Mouse (Mus musculus): Measurements from ENCODE around the gene Xlr3c. TPM values are rescaled to one million over a fixed set of nuclear protein-coding genes. Genes with fewer than 3 reads are reported as not detected.
A peak's percentile ranks its signal among the peaks of the same experiment; 100 is the strongest.
"Not testable (repeated sequence)": the region's sequence is repeated elsewhere in the genome, so short reads cannot be mapped to it uniquely, and the experiment has no call there.

Gene Xlr3c
- polyA plus RNA-seq, 1 experiment from 2014 or later: not detected

DNA sequence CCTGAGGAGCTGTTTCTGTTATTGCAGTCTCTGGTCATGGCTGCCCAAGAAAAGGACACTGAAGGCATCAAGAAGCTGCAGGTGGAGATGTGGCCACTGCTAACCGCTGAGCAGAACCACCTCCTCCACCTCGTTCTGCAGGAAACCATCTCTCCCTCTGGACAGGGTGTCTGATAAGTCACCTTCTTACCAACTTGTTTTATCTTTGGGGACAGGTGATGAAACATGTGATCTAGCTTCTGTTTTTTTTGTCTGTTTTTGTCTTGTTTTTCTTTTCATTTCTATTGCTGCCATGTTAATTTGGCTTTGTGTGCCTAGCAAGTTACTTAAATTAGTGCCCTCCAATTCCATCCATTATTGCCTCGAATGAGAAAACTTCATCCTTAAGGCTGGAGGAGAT lies 35.9 kb downstream of the Xlr3c start:
- H3K9ac ChIP-seq (ENCODE audit: low read length): peak overlapping the region; percentile 73; the same call in 1 of the 2 replicates
- TF ChIP-seq EP300 (optimal IDR thresholded peaks at IDR 0.05) (no peak), CTCF (IDR thresholded peaks at IDR 0.05; ENCODE audit: low read depth) (no peak)
- H3K9me3 ChIP-seq (ENCODE audit: control insufficient read depth, low read length): no peaks in the 10 kb centered on the region
- DNase-seq (ENCODE audit: low spot score) (no peak), ATAC-seq (ENCODE audit: low FRiP score, low TSS enrichment) (no peak)
- H3K4me2 ChIP-seq (replicated peaks; ENCODE audit: low read depth): peak overlapping the region; percentile 70
- H3K27me3 ChIP-seq (ENCODE audit: control insufficient read depth, insufficient read depth, low read length): no peaks in the 10 kb centered on the region
- H3K36me3 ChIP-seq (ENCODE audit: control insufficient read depth, insufficient read depth, low read length): no peaks in the 10 kb centered on the region
- no peaks in the 10 kb centered on the region for H3K4me1 ChIP-seq (replicated peaks; ENCODE audit: control insufficient read depth, insufficient read depth)
- H3K27ac ChIP-seq (replicated peaks): peak overlapping the region; percentile 94; the same call in 1 of the 2 replicates
- peak overlapping the region; percentile 61 for H3K4me3 ChIP-seq (ENCODE audit: low read depth, low read length)
- WGBS: 35% methylated on average over 3 of the region's 3 CpGs

- H3K9me3 ChIP-seq (ENCODE audit: control insufficient read depth, low read length): no peaks in the 10 kb centered on the region
- peak overlapping the region; percentile 94 for H3K27ac ChIP-seq (replicated peaks)
- peak overlapping the region; percentile 73 for H3K9ac ChIP-seq (ENCODE audit: low read length)
- no peaks in the 10 kb centered on the region for H3K36me3 ChIP-seq (ENCODE audit: control insufficient read depth, insufficient read depth, low read length)
- TF ChIP-seq EP300 (optimal IDR thresholded peaks at IDR 0.05): no peak
- TF ChIP-seq CTCF (IDR thresholded peaks at IDR 0.05; ENCODE audit: low read depth): peak; percentile 41; the same call in 1 of the 2 replicates
- H3K4me2 ChIP-seq (replicated peaks; ENCODE audit: low read depth): peak overlapping the region; percentile 70
- WGBS: 17% methylated on average over 30 of the region's 51 CpGs
- H3K4me1 ChIP-seq (replicated peaks; ENCODE audit: control insufficient read depth, insufficient read depth): no peaks in the 10 kb centered on the region
- peak overlapping the region; percentile 61 for H3K4me3 ChIP-seq (ENCODE audit: low read depth, low read length)
- DNase-seq (ENCODE audit: low spot score): peak; percentile 67
- ATAC-seq (ENCODE audit: low FRiP score, low TSS enrichment): peak; percentile 52
- no peaks in the 10 kb centered on the region for H3K27me3 ChIP-seq (ENCODE audit: control insufficient read depth, insufficient read depth, low read length)
These were observed 36.5 kb downstream of the Xlr3c start for GRCm38 (mm10) chrX:73228606-73229214.

- TF ChIP-seq CTCF (IDR thresholded peaks at IDR 0.05; ENCODE audit: low read depth) (no peak), EP300 (optimal IDR thresholded peaks at IDR 0.05) (no peak)
- H3K4me3 ChIP-seq (ENCODE audit: low read depth, low read length): peak within 1 kb of the TSS; percentile 61
- H3K36me3 ChIP-seq (ENCODE audit: control insufficient read depth, insufficient read depth, low read length): no peaks in the 10 kb centered on the region
- no peaks in the 10 kb centered on the region for H3K4me1 ChIP-seq (replicated peaks; ENCODE audit: control insufficient read depth, insufficient read depth)
- WGBS: 12% methylated on average over 39 of the region's 39 CpGs
- H3K9me3 ChIP-seq (ENCODE audit: control insufficient read depth, low read length): no peaks in the 10 kb centered on the region
- peak within 1 kb of the TSS; percentile 73 for H3K9ac ChIP-seq (ENCODE audit: low read length)
- H3K4me2 ChIP-seq (replicated peaks; ENCODE audit: low read depth): peak within 1 kb of the TSS; percentile 70
- H3K27ac ChIP-seq (replicated peaks): peak within 1 kb of the TSS; percentile 94
- peak; percentile 85 for DNase-seq (ENCODE audit: low spot score)
- peak; percentile 98 for ATAC-seq (ENCODE audit: low FRiP score, low TSS enrichment)
- H3K27me3 ChIP-seq (ENCODE audit: control insufficient read depth, insufficient read depth, low read length): no peaks in the 10 kb centered on the region
These were observed 37.1 kb downstream of the Xlr3c start, which contains the start of gene F8a for GRCm38 (mm10) chrX:73227914-73228605. TSS of gene F8a (plus strand) at chrX:73228291.

GRCm38 (mm10) chrX:73225365-73225764 lies 39.8 kb downstream of the Xlr3c start:
- no peak for TF ChIP-seq CTCF (IDR thresholded peaks at IDR 0.05; ENCODE audit: low read depth)
- H3K27ac ChIP-seq (replicated peaks): no peak overlapping the region
- H3K9me3 ChIP-seq (ENCODE audit: control insufficient read depth, low read length): no peaks in the 10 kb centered on the region
- H3K27me3 ChIP-seq (ENCODE audit: control insufficient read depth, insufficient read depth, low read length): no peaks in the 10 kb centered on the region
- DNase-seq (ENCODE audit: low spot score) (no peak), ATAC-seq (ENCODE audit: low FRiP score, low TSS enrichment) (no peak)
- no peak overlapping the region for H3K9ac ChIP-seq (ENCODE audit: low read length)
- H3K4me2 ChIP-seq (replicated peaks; ENCODE audit: low read depth): no peak overlapping the region
- H3K36me3 ChIP-seq (ENCODE audit: control insufficient read depth, insufficient read depth, low read length): no peaks in the 10 kb centered on the region
- H3K4me3 ChIP-seq (ENCODE audit: low read depth, low read length): no peak overlapping the region
- H3K4me1 ChIP-seq (replicated peaks; ENCODE audit: control insufficient read depth, insufficient read depth): no peaks in the 10 kb centered on the region
- 60% methylated on average over 1 of the region's 1 CpGs for WGBS

DNA sequence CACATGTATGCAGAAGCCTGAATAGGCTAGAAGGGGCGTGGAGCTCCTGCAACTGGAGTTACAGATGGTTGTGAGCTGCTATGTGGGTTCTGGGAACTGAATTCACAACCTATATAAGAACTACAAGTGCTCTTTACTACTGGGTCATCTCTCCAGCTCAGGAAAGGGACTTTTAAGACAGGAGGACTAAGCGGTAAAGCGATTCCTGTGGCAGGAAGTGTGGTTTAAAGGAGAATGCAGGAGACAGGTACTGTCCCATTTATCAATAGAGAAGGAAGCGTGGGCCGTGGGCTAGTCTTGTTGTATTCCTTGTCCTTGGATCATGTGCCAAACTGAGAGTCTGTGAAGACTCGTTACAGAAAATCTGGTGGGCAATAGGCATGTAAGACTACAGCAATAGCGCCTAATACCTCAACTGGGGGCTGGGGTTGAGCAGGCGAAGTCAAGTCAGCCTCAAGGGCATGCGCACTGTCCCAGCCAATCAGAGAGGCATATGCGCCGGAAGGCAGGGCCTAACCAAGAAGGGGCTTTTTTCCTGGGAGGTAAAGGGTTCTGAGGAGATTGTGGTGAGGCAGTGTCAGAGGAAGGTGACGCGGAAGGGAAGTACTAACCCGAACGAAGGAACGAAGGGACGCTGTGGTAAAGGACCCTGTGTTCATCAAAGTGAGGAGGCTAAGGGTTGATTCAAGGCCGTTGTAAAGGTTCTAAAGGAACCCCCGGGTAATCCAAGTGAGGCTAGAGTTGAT lies 51.2 kb downstream of the Xlr3c start, which contains the start of gene Xlr4b:
Gene Xlr4b, plus strand, starts transcription at position 515 of the 746 bp plus-strand sequence.
- H3K27ac ChIP-seq (replicated peaks); H3K36me3 ChIP-seq (ENCODE audit: control insufficient read depth, insufficient read depth, low read length); H3K27me3 ChIP-seq (ENCODE audit: control insufficient read depth, insufficient read depth, low read length); H3K9me3 ChIP-seq (ENCODE audit: control insufficient read depth, low read length); ATAC-seq (ENCODE audit: low FRiP score, low TSS enrichment); H3K9ac ChIP-seq (ENCODE audit: low read length); H3K4me1 ChIP-seq (replicated peaks; ENCODE audit: control insufficient read depth, insufficient read depth); H3K4me3 ChIP-seq (ENCODE audit: low read depth, low read length); DNase-seq (ENCODE audit: low spot score); H3K4me2 ChIP-seq (replicated peaks; ENCODE audit: low read depth): not testable (repeated sequence)
- WGBS: 72% methylated on average over 11 of the region's 19 CpGs

Other genes with a start within 250 kb of the Xlr3c start
- 0.04 and 0.11 TPM in 2 replicates for gene Pnma5, start 228.3 kb downstream of the Xlr3c start, polyA plus RNA-seq (2015; fragmentation: Nextera tagmentation; extraction: Ambion mirVana)
- gene Pnma3, start 200.6 kb downstream of the Xlr3c start, polyA plus RNA-seq (2015; fragmentation: Nextera tagmentation; extraction: Ambion mirVana): 0.05 TPM in 2 replicates
- 0.59 and 2.0 TPM in 2 replicates for gene Xlr4a, start 182.9 kb downstream of the Xlr3c start, polyA plus RNA-seq (2015; fragmentation: Nextera tagmentation; extraction: Ambion mirVana)
- gene Xlr3a, start 168.3 kb downstream of the Xlr3c start, polyA plus RNA-seq (2015; fragmentation: Nextera tagmentation; extraction: Ambion mirVana): 2.7 and 7.4 TPM in 2 replicates
- gene Gm14685, start 148.3 kb downstream of the Xlr3c start, polyA plus RNA-seq (2015; fragmentation: Nextera tagmentation; extraction: Ambion mirVana): 0.46 and 0.61 TPM in 2 replicates
- 0.12 TPM in 1 of 2 replicates, not detected in the other for gene Xlr5b, start 116.6 kb downstream of the Xlr3c start, polyA plus RNA-seq (2015; fragmentation: Nextera tagmentation; extraction: Ambion mirVana)
- gene DXBay18, start 115.9 kb downstream of the Xlr3c start, polyA plus RNA-seq (2015; fragmentation: Nextera tagmentation; extraction: Ambion mirVana): 0.18 and 0.42 TPM in 2 replicates
- not detected in 2 replicates for gene Spin2d, start 88.4 kb downstream of the Xlr3c start, polyA plus RNA-seq (2015; fragmentation: Nextera tagmentation; extraction: Ambion mirVana)
- gene Xlr3b, start 73.2 kb downstream of the Xlr3c start, polyA plus RNA-seq (2015; fragmentation: Nextera tagmentation; extraction: Ambion mirVana): 2.1 and 3.0 TPM in 2 replicates
- 1.3 and 2.0 TPM in 2 replicates for gene Xlr4b, start 51.1 kb downstream of the Xlr3c start, polyA plus RNA-seq (2015; fragmentation: Nextera tagmentation; extraction: Ambion mirVana)
- 20.4 and 22.5 TPM in 2 replicates for gene F8a, start 37.1 kb downstream of the Xlr3c start, polyA plus RNA-seq (2015; fragmentation: Nextera tagmentation; extraction: Ambion mirVana)
- gene Xlr4c, start 22.3 kb downstream of the Xlr3c start, polyA plus RNA-seq (2015; fragmentation: Nextera tagmentation; extraction: Ambion mirVana): 1.5 and 1.8 TPM in 2 replicates
- gene Xlr5a, start 27.6 kb upstream of the Xlr3c start, polyA plus RNA-seq (2015; fragmentation: Nextera tagmentation; extraction: Ambion mirVana): 0.23 TPM in 1 of 2 replicates, not detected in the other
- gene Xlr5c, start 27.6 kb upstream of the Xlr3c start, polyA plus RNA-seq (2015; fragmentation: Nextera tagmentation; extraction: Ambion mirVana): not detected in 2 replicates
- not detected in 2 replicates for gene Gm45015, start 71.5 kb upstream of the Xlr3c start, polyA plus RNA-seq (2015; fragmentation: Nextera tagmentation; extraction: Ambion mirVana)
- gene Zfp275, start 77.2 kb upstream of the Xlr3c start, polyA plus RNA-seq (2015; fragmentation: Nextera tagmentation; extraction: Ambion mirVana): 2.6 and 2.8 TPM in 2 replicates
- 0.08 TPM in 1 of 2 replicates, not detected in the other for gene Gm18336, start 133.3 kb upstream of the Xlr3c start, polyA plus RNA-seq (2015; fragmentation: Nextera tagmentation; extraction: Ambion mirVana)
- 0.10 TPM in 2 replicates for gene Zfp92, start 145.7 kb upstream of the Xlr3c start, polyA plus RNA-seq (2015; fragmentation: Nextera tagmentation; extraction: Ambion mirVana)
- 98.8 and 103 TPM in 2 replicates for gene Trex2, start 170.0 kb upstream of the Xlr3c start, polyA plus RNA-seq (2015; fragmentation: Nextera tagmentation; extraction: Ambion mirVana)
- 35.7 and 36.6 TPM in 2 replicates for gene Haus7, start 193.7 kb upstream of the Xlr3c start, polyA plus RNA-seq (2015; fragmentation: Nextera tagmentation; extraction: Ambion mirVana)
- 88.0 and 89.2 TPM in 2 replicates for gene Bgn, start 218.2 kb upstream of the Xlr3c start, polyA plus RNA-seq (2015; fragmentation: Nextera tagmentation; extraction: Ambion mirVana)
- 0.07 and 0.12 TPM in 2 replicates for gene Atp2b3, start 237.7 kb upstream of the Xlr3c start, polyA plus RNA-seq (2015; fragmentation: Nextera tagmentation; extraction: Ambion mirVana)